Mouse (Mus musculus): Measurements from ENCODE around the gene Insl5.

- TF ChIP-seq CTCF (IDR thresholded peaks at IDR 0.05; ENCODE audit: control insufficient read depth, insufficient read depth, low read length): no peak
- no peak for TF ChIP-seq POLR2A (IDR thresholded peaks at IDR 0.05; ENCODE audit: borderline replicate concordance, control insufficient read depth, low read depth, low read length)
Observed at GRCm38 (mm10) chr4:102987756-102988155, 38.9 kb downstream of the Insl5 start.

Measured in bone marrow, adult 2 months (tissue).